Mouse (Mus musculus) hindbrain, embryonic 15.5 days (tissue): Measurements from ENCODE around the gene Gipc1. TPM values are rescaled to one million over a fixed set of nuclear protein-coding genes. Genes with fewer than 3 reads are reported as not detected.
A peak's percentile ranks its signal among the peaks of the same experiment; 100 is the strongest.

Experiments
- ATAC-seq: fragments of 200-750 bp; cut with Nextera tagmentation; 2 replicates; pipeline ENCODE4 v1.8.0; 2017; ENCODE audit warnings: low read depth, moderate number of reproducible peaks, moderate TSS enrichment; ENCODE audit not compliant: low FRiP score
- H3K27ac ChIP-seq: fragments of 300-500 bp; sonication (generic); replicated peaks from 2 replicates; pipeline ENCODE4 v1.5.1; 2015; ENCODE audit warnings: mild to moderate bottlenecking, inconsistent platforms
- H3K27me3 ChIP-seq: fragments of 300-500 bp; sonication (generic); 2 replicates; pipeline ENCODE4 v1.6.1; 2015; ENCODE audit warnings: control low read depth, inconsistent platforms
- H3K36me3 ChIP-seq: fragments of 300-500 bp; sonication (generic); 2 replicates; pipeline ENCODE4 v1.6.1; 2015; ENCODE audit warnings: control low read depth, inconsistent platforms
- H3K4me1 ChIP-seq: fragments of 300-500 bp; sonication (generic); replicated peaks from 2 replicates; pipeline ENCODE4 v1.6.1; 2015; ENCODE audit warnings: control low read depth, inconsistent platforms
- H3K4me2 ChIP-seq: fragments of 300-500 bp; sonication (generic); 2 replicates; pipeline ENCODE4 v1.6.1; 2015; ENCODE audit warnings: moderate library complexity, mild to moderate bottlenecking, inconsistent platforms
- H3K4me3 ChIP-seq: fragments of 300-500 bp; sonication (generic); 2 replicates; pipeline ENCODE4 v1.5.1; 2015; ENCODE audit warnings: mild to moderate bottlenecking, inconsistent platforms
- H3K9ac ChIP-seq: fragments of 300-500 bp; sonication (generic); 2 replicates; pipeline ENCODE4 v1.6.1; 2015; ENCODE audit warnings: inconsistent platforms
- H3K9me3 ChIP-seq: fragments of 300-500 bp; sonication (generic); 2 replicates; pipeline ENCODE4 v1.6.1; 2016; ENCODE audit warnings: control low read depth, inconsistent platforms
- WGBS: fragments of 180-500 bp; shearing (Covaris S2); methylation state at CpG from one replicate; pipeline ENCODE4 v1.1.7; 2015; 5-methylcytosine and 5-hydroxymethylcytosine counted together
- polyA plus RNA-seq: library from polyadenylated mRNA; unstranded; fragments of >200 nt; fragmentation: Nextera tagmentation; extraction: Ambion mirVana; gene quantifications from 2 replicates; pipeline ENCODE4 v1.2.1, GENCODE M21; 2015

Gene Gipc1
- polyA plus RNA-seq, 1 experiment from 2014 or later: 133 TPM

DNA sequence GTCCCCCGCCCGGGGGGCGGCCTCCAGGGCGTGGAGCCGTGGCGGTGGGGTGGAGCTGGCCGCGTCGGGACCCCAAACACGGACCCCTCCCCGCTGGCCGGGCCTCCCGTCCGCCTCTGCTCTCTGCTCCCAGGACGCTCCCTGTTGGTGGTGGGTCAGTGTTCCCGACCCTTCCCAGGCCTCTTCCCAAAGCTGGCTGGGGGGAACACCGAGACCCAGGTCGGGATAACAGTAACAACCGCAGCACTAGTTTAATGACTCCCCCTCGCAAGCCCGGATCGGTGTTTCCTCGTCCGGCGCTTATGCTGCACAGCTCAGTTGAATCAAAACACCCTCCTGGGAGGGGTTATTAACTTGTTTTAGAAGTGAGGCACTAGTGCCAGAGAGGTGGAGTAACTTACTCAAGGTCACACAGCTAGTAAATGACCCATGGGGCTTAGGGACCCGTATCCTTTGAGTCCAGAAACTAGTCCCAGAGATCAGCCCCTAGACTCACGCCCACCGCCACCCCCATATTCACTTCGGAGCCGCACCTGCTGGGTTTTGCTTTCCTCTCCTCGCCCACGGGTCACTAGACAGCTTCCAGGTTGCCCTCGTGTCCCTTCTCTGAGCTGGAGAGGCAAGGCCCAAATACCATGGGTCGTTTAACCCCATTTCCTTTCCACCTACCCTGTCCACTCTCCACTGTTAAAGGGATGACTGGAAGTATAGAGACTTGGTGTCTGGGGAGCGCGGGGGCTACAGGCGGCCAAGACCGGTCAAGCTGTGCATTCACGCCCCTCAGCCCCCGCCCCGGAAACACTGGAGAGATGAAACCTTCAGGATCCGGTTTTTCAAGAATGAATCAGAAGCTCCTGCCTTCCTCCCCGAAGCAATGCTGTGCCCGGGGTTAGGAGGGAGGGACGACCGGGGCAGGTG lies 526 bp downstream of the Gipc1 start:
- H3K9me3 ChIP-seq: no peaks in the 10 kb centered on the region
- peak overlapping the region; percentile 93 for H3K4me3 ChIP-seq
- 3% methylated on average over 45 of the region's 46 CpGs for WGBS
- peak overlapping the region; percentile 89 for H3K27ac ChIP-seq
- H3K4me1 ChIP-seq: peaks cover 20% of the 10 kb centered on the region
- ATAC-seq: peak; percentile 52; the same call in 1 of the 2 replicates
- peak overlapping the region; percentile 85 for H3K9ac ChIP-seq
- peak overlapping the region; percentile 92 for H3K4me2 ChIP-seq
- no peaks in the 10 kb centered on the region for H3K36me3 ChIP-seq
- no peaks in the 10 kb centered on the region for H3K27me3 ChIP-seq

GRCm38 (mm10) chr8:83653662-83654017 lies 1.2 kb downstream of the Gipc1 start:
- Histone ChIP-seq H3K27me3 (no peaks in the 10 kb centered on the region), H3K36me3 (no peaks in the 10 kb centered on the region), H3K4me3 (peak overlapping the region; percentile 93), H3K9me3 (no peaks in the 10 kb centered on the region), H3K27ac (peak overlapping the region; percentile 89; the same call in 1 of the 2 replicates), H3K9ac (peak overlapping the region; percentile 85), H3K4me2 (peak overlapping the region; percentile 92), H3K4me1 (peaks cover 20% of the 10 kb centered on the region)
- no peak for ATAC-seq
- 53% methylated on average over 10 of the region's 10 CpGs for WGBS

DNA sequence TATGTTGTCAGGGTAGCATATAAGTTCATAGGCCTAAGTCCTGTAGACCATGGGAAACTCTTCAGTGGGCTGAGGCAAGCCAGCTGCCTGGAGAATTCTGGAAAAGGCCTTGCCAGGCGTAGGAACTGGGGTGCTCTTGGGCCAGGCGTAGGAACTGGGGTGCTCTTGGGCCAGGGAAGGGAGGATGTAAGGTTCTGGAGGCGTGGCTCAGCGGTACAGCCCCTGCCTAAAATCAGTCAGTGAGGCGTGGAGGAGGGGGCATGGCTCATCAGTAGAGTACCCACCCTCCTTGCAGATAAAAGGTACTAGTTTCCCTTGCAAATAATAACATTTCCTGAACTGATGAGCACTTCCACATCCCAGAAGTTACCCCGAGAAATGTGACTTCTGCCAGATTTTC lies 2.2 kb downstream of the Gipc1 start:
- H3K4me1 ChIP-seq: peaks cover 20% of the 10 kb centered on the region
- no peaks in the 10 kb centered on the region for H3K27me3 ChIP-seq
- H3K4me3 ChIP-seq: no peak overlapping the region
- H3K9me3 ChIP-seq: no peaks in the 10 kb centered on the region
- no peak overlapping the region for H3K9ac ChIP-seq
- H3K36me3 ChIP-seq: no peaks in the 10 kb centered on the region
- 94% methylated on average over 6 of the region's 6 CpGs for WGBS
- no peak for ATAC-seq
- no peak overlapping the region for H3K4me2 ChIP-seq
- no peak overlapping the region for H3K27ac ChIP-seq

- Histone ChIP-seq H3K36me3 (no peaks in the 10 kb centered on the region), H3K9me3 (no peaks in the 10 kb centered on the region), H3K9ac (no peak overlapping the region), H3K4me1 (peaks cover 33% of the 10 kb centered on the region), H3K27ac (no peak overlapping the region), H3K4me3 (no peak overlapping the region), H3K27me3 (no peaks in the 10 kb centered on the region), H3K4me2 (no peak overlapping the region)
- ATAC-seq: no peak
- 94% methylated on average over 9 of the region's 9 CpGs for WGBS
These were observed 3.6 kb downstream of the Gipc1 start for GRCm38 (mm10) chr8:83656043-83656442.

- H3K27me3 ChIP-seq: no peaks in the 10 kb centered on the region
- no peak overlapping the region for H3K4me3 ChIP-seq
- no peak for ATAC-seq
- H3K9me3 ChIP-seq: no peaks in the 10 kb centered on the region
- no peak overlapping the region for H3K9ac ChIP-seq
- 79% methylated on average over 13 of the region's 13 CpGs for WGBS
- H3K4me1 ChIP-seq: peaks cover 36% of the 10 kb centered on the region
- no peak overlapping the region for H3K27ac ChIP-seq
- no peak overlapping the region for H3K4me2 ChIP-seq
- no peaks in the 10 kb centered on the region for H3K36me3 ChIP-seq
These were observed 4.2 kb downstream of the Gipc1 start for GRCm38 (mm10) chr8:83656484-83657246.

- H3K4me1 ChIP-seq: peaks cover 36% of the 10 kb centered on the region
- H3K4me2 ChIP-seq: peak overlapping the region; percentile 27; the same call in 1 of the 2 replicates
- no peaks in the 10 kb centered on the region for H3K27me3 ChIP-seq
- no peak overlapping the region for H3K4me3 ChIP-seq
- WGBS: 7% methylated on average over 8 of the region's 8 CpGs
- peak; percentile 3; the same call in 1 of the 2 replicates for ATAC-seq
- no peaks in the 10 kb centered on the region for H3K36me3 ChIP-seq
- H3K9me3 ChIP-seq: no peaks in the 10 kb centered on the region
- 0 out of 2 replicates have a peak overlapping the region, but pooled peaks have one; percentile 35 for H3K27ac ChIP-seq
- no peak overlapping the region for H3K9ac ChIP-seq
These were observed 8.1 kb downstream of the Gipc1 start for GRCm38 (mm10) chr8:83660545-83660944.

GRCm38 (mm10) chr8:83660995-83661680 lies 8.7 kb downstream of the Gipc1 start:
- no peaks in the 10 kb centered on the region for H3K36me3 ChIP-seq
- no peaks in the 10 kb centered on the region for H3K27me3 ChIP-seq
- H3K4me1 ChIP-seq: peaks cover 38% of the 10 kb centered on the region
- H3K27ac ChIP-seq: 0 out of 2 replicates have a peak overlapping the region, but pooled peaks have one; percentile 35
- H3K9me3 ChIP-seq: no peaks in the 10 kb centered on the region
- WGBS: 26% methylated on average over 22 of the region's 22 CpGs
- no peak overlapping the region for H3K9ac ChIP-seq
- no peak overlapping the region for H3K4me3 ChIP-seq
- ATAC-seq: peak; percentile 19; the same call in 1 of the 2 replicates
- peak overlapping the region; percentile 27; the same call in 1 of the 2 replicates for H3K4me2 ChIP-seq

GRCm38 (mm10) chr8:83662421-83662826 lies 9.9 kb downstream of the Gipc1 start:
- Histone ChIP-seq H3K36me3 (no peaks in the 10 kb centered on the region), H3K27ac (0 out of 2 replicates have a peak overlapping the region, but pooled peaks have one; percentile 3), H3K4me2 (no peak overlapping the region), H3K4me3 (no peak overlapping the region), H3K4me1 (peaks cover 49% of the 10 kb centered on the region), H3K9me3 (no peaks in the 10 kb centered on the region), H3K9ac (no peak overlapping the region), H3K27me3 (no peaks in the 10 kb centered on the region)
- 11% methylated on average over 4 of the region's 4 CpGs for WGBS
- peak; percentile 31; the same call in 1 of the 2 replicates for ATAC-seq

DNA sequence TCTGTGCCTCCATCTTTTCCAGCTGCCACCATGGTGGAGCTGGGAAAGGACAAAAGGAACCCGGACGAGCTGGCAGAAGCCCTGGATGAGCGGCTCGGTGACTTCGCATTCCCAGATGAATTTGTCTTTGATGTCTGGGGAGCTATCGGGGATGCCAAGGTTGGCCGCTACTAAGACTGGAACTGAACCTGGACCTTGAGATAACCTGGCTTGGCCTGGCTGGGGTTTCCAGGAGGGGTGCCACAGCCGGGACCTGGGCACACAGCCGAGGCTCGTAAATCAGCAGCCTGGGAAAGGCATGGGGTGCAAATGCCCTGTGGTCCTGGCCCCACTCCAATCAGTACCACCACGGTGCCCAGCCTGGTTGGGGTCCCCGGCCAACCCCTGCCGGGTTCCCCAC lies 11.6 kb downstream of the Gipc1 start:
- no peaks in the 10 kb centered on the region for H3K27me3 ChIP-seq
- H3K4me3 ChIP-seq: no peak overlapping the region
- no peak overlapping the region for H3K4me2 ChIP-seq
- peaks cover 62% of the 10 kb centered on the region for H3K4me1 ChIP-seq
- H3K27ac ChIP-seq: no peak overlapping the region
- H3K9ac ChIP-seq: no peak overlapping the region
- ATAC-seq: no peak
- H3K9me3 ChIP-seq: no peaks in the 10 kb centered on the region
- no peaks in the 10 kb centered on the region for H3K36me3 ChIP-seq
- WGBS: 88% methylated on average over 13 of the region's 13 CpGs

DNA sequence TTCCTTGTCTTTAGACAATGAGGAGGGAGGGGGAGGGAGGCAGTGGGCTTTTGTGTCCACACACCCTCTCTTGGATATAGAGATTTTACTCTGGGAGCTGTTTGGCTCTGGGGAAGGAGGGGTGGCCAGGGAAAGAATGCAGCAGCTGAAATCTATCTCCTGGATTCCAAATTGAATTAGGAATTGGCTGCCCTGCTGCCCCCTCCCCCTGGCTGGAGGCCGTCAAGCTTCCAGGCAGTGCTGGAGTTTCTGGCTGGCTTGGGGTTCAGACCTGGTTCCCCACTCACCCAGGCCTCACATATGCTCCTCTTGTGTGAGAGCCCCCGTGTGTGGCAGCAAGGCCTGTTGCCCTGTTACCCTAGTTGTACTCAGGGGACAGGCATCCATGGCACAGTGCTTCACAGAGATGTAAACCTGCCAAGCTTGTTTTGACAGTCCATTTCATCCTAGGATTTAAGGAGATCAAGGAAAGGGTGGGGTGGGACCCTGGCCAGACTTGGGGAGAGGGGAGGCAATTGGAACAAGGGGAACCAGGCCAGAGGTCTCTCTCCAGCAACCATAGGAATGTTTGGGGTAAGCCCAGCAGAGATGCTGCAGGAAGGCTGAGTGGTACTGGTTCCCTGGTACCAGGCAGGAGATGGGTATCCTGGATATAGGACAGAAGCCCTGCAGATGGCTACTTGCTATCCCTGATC lies 12.6 kb downstream of the Gipc1 start:
- no peaks in the 10 kb centered on the region for H3K27me3 ChIP-seq
- peaks cover 3% of the 10 kb centered on the region; the same call in 1 of the 2 replicates for H3K36me3 ChIP-seq
- no peak overlapping the region for H3K9ac ChIP-seq
- peaks cover 59% of the 10 kb centered on the region for H3K4me1 ChIP-seq
- whole genome bisulfite sequencing: 51% methylated on average over 2 of the region's 2 CpGs
- H3K27ac ChIP-seq: no peak overlapping the region
- no peak for ATAC-seq
- no peak overlapping the region for H3K4me3 ChIP-seq
- no peaks in the 10 kb centered on the region for H3K9me3 ChIP-seq
- no peak overlapping the region for H3K4me2 ChIP-seq
